Mouse (Mus musculus): Measurements from ENCODE around the gene Arhgef7. TPM values are rescaled to one million over a fixed set of nuclear protein-coding genes. Genes with fewer than 3 reads are reported as not detected.

Arhgef7 gene
- total RNA-seq, 4 experiments from 2014 or later, result 26.8 to 33.1 (median 29.5) TPM

DNA sequence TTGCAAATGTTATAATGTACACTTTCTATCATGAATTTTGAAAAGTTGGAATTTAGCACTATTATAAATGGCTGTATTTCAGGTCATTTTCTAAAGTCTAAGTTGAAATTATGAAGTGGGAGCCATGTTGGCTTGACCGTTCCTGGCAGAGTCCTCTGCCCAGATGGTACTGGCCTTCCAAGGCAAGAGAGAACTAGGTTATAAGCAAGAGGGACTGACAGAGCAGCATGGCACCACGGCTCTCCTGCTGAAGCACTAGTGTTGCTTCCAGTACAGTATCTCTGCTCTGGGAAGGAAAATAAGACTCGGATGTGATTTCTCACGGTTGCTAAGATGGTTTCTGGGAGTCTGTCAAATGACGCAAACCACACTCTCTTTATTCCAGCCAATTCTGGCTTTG is 34.5 kb downstream of the Arhgef7 start:
- no peak for DNase-seq (ENCODE audit: low spot score in 2 of 2)

DNA sequence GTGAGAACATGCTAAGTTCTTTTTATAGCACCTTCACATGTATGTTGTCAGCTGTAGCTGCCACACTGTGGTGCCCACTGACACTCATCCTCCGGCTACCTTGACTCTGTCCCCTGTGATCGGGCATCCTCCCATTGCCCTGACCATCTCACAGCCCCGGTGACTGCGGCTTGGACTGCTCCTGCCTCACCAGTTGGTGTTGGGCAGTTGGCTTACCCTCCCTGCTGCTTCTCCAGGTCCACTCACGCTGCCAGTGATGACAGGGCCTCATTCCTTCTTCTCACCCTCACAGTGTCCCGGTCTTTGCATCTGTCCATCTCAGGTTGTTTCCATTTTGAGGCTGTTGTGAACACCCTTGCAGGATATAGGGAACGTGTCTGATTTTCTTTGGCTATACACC is 35.3 kb downstream of the Arhgef7 start:
- no peak for DNase-seq (ENCODE audit: low spot score in 2 of 2)

DNA sequence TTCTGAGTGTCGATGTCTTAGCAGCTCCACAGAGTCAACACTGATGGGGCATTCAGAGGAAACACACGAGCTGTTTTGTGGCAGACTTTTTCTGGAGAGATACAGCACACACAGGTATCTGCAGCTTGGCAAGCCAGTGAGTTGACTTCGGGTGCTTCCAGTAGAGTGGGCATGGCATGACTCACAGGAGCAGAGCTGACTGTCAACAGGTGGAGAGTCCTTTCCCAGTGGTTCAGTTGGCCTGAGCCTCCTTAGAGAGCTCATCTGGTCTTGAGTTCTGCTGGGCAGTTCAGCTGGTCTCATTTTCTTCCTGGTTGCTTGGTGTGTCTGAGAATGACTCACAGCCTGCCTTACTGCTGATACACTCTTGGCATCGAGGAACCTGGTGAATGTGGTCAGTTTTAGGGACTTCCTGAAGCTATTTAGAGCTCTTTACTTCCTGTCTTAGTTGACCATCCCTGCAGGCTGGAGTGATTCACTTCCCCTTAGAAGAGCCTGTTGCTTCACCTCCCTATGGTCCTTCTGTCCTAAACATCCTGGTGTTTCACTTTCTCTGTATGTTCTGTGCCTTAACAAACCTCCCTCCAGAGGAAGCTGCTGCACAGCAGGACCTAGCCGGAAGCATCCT is 39.8 kb downstream of the Arhgef7 start:
- no peak for DNase-seq (ENCODE audit: low spot score in 2 of 2)

DNA sequence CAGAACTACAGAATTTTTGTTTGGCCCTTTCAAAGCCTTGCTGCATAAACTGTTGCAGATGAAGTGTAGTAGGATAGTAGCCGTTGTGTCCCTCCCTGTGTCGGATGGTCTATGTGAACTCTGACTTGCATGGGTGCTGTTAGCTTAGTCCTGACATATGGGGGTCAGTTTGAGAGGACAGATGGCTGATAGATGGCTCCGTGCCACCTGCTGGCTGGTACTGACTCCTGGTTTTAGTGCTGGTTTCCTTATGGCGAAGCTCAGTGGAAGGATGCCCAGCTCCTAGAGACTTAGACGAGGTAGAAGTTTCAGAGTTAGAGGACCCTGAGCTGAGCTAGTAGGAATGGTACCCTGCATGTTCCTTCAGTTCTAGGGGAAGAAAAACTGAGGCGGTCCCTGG is 42.5 kb downstream of the Arhgef7 start:
- no peak for DNase-seq (ENCODE audit: low spot score in 2 of 2)

DNA sequence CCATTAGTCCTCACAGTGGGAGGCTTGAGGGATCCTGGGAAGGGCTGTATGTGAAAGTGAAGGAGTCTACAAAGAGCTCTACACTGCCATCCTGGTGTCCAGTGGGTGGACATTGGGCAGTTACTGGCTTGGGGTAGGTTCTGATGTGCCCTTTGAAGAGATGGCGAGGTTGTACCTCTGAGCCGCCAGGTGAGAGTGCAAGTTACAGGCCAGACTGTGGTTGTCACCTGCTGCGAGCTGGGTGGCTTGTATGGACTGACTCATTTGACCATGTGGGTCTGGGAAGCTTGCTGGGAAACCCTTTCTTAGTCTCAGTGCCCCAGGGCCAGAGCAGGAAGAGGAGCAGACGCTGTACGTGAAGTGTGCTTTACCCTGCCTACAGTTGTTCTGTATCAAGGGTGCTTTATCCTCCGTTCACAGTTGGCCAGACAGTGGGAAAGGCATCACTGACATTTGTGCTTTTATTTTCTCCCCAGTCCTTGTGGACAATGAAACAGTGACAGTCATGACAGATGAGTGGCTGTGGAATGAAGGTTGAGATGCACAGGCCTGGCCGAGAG is 43.1 kb downstream of the Arhgef7 start:
- no peak for DNase-seq (ENCODE audit: low spot score in 2 of 2)

DNA sequence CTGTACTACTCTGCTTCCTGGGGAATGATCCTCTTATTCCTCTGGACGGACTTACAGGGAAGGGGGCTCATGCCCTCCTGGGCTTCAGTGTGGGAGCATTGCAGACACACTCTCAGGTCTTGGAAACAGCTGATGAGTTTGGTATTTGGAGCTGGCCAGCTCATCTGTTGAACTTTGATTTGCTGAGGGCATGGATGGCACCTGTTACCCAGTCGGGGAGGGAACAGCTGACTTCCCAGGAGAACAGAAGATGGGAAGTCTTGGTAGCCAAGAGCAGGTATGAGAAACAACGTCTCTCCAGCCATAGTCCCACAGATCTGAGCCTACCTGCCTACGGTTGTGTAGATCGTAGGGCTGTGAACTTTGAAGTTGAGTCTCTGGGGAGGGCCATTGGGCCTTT is 44.1 kb downstream of the Arhgef7 start:
- no peak for DNase-seq (ENCODE audit: low spot score in 2 of 2)

DNA sequence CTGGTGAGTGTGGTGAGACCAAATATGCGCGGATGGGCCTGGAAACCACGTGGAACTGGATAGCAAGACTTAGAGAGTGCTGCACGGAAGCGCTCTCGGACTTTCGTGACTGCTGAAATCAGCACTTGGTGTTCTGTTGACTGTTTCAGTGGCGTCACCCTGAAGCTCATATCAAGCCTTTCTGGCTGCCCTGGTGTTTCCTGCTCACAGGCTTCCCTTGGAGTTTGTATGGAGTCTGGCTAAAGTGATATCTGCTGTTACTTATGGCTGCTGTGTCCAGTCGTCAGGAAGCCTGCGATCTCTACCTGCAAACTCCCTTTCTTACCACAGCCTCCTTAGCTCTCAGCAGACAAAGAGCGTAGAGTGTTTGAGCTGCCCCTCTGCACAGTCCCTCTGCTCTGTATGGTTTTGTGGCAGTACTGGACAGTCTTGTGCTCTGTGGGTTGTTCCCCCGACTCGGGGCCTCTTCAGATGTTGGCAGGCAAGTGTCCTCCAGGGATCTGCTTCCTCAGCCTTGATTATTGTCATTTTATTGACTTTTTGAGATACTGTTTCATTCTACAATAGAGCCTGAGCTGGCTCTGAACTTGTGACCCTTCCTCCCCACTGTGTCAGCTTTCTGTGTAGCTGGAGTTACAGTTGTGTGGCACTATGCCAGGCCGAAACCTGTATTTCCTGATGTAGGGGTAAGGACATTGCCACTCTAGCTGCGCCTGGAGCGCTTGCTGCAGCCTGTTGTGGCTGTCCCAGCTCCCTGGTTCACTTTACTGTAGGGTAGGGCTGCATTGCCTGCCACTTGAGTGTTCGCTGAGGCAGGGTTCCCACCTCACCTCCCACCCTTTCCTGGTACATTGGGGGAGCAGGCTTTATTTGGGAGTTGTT is 46.9 kb downstream of the Arhgef7 start:
- DNase-seq (ENCODE audit: low spot score in 2 of 2), result no peak

DNA sequence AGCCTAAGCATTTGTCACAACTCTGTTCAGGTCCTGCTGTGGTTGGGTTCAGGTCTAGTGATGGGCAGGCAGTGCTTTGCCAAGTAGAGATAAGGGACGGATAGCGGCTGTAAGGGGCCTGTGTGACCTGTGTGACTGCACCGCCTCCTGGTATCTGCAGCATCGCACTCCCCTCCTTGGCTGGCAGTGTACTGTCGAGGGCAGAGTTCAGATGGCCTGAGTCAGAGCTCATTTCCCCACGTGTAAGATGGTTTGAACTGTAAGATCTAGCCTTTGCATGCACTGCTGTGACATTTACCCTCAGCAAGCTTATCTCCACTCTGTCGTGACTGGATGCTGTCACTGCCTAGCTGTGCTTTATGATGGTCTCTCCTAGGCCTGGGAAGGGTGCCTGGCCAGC is 48.4 kb downstream of the Arhgef7 start:
- no peak for DNase-seq (ENCODE audit: low spot score in 2 of 2)

DNA sequence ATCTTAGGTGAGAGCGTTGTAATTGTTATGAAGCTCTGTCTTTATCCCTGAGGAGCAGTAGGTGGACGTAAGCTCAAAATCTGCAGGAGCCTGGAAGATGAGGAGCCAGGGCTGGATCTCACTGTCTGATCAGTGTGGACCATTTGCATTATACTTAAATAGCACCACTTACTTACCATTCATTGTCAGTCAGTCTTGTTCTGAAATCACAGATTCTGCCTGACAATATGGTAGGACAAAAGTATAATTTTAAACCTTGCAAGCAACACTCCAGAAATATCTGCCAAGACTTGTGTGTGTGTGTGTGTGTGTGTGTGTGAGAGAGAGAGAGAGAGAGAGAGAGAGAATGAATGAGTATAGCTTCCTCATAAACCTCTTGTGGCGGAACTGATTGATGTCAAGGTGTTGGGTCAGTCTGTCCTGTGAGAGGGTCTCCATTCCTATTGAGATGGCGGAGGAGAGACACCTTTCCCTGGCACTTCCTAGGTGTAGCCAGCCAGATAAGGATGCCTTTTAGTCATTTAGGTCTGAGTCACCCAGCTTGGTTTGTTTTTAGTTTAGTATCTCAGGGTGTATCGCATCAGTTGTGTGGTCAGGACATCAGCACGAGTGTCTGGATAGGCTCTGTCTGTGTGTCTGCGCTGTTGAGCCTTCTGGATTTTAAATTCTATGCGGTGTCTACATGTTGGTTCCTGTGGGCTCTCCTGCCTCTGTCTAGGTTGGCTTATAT is 49.1 kb downstream of the Arhgef7 start:
- no peak for DNase-seq (ENCODE audit: low spot score in 2 of 2)

DNA sequence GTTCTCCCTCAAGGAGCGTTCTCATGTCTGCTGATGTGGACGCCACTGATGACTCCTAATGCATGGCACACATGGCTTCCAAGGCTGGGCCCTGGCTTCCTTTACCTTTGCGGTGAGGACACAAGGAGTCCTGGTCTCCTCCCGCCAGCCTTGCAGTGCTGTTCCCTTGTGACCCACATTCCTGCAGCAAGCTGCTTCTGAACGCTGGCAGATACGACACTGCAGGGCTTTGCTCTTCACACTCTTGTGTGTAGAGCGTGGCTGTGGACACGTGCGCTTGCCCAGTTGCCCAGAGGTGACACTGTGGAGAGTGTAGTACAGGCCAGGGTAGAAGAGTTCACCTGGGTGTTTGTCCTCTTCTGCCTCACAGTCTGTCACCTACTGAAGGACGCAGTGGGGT is 49.7 kb downstream of the Arhgef7 start:
- DNase-seq (ENCODE audit: low spot score in 2 of 2), result no peak

DNA sequence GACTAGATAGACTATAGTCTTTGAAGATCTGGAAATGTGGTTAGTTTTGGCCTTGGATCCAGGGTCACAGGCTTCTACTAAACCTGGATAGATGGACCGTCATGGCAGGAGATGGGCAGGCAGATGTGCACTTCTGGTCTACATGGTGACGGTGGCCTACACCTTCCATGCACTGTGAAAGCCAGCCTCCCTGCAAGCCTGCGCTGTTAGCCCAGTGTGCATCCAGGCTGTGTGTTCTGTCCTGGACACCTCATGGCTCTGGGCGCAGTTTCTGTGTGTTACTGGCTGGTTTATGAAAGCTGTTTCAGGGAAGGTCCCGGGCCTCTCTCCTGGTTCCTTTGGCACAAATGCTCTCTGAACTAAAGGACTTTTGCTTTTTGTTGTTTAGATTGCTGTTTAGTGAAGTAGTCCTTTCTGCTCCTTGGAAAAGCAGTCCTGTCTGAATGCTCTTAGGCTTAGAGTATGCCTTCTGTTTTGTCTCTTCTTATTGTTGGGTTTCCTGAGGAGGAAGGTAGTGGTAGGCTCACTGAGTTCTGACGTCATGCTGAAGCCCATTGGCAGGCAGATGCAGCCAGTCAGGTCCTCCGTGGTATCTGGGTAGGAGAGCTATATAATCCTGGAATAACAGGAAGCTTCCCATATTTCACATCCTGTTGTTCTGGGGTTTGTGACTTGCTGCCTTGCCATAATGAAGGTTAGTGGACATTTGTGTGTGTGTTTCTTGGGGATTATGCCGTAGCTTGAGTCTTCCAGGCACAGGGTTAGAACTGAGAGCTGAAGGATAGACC is 51.3 kb downstream of the Arhgef7 start:
- no peak for DNase-seq (ENCODE audit: low spot score in 2 of 2)

DNA sequence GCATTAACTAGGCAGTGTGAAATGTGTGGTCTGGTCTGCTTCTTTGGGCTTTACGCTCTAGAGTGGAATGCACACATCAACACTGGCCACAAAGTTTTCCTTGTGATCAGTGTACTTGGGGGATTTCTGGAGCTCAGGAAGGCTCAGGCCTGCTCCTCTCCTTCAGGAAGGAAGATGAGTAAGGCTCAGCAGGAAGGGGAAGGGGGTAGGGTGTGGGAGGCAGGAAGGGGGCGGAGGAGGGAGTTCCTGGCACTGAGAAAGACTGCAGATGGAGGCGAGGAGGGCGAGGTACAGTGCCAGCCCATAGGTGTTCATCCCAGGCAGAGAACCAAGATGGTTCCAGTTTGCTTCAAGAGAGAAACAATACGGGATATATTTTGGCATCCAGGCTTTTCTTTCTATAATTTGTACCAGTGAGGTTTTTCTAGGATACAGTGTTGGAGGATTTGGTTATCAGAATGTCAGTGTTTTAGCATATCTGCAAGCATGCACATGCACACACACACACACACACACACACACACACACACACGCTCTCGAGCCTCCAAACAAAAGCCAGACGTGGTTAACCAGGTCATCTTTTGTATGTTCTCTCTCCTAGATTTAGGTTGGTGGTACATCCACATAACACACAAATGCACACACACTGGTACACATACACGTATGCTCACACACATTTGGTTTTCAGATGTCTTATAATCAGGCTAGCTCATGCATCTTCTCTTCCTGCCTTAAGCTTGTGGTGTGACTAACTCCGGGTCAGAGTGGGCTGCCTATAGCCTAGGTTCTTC is 52.5 kb downstream of the Arhgef7 start:
- DNase-seq (ENCODE audit: low spot score in 2 of 2), result no peak

DNA sequence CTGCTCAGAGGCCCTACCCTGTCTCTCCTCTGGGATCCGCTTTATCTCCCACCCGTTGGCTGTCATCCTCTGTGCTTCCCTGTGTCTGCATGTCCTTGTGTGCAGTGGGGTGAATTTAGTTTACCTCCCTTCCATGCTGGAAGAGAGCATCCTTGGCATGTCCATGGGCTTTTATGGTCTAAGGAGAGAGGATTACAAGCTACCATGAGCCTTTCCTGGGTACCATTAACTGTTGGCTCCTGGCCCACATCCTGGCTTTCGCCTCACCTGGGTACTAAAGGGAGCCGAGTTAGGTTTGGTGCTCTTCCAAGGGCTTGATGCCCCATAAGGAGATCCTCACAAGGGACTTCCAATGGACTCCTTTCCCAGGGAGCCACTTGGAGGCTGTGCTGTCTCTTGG is 53.1 kb downstream of the Arhgef7 start:
- DNase-seq (ENCODE audit: low spot score in 2 of 2), result no peak

DNA sequence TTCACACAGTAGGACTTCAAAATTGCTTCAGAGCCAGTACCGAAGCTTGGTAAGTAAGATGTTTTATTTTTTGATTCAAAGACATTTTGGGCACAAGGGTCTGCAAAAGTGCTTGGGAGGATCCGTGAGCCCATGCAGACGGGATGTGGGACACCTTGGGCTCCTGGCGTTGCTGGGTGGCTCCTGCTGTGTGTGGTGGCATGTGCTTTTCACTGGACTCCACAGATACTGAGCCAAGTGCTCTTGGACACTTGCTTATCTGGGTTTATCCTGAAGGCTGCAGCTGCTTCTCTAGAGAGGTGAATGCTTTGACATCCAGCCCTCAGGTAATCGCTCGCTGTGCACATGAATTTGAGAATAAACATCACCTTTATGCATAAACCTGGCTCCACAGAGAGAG is 55.1 kb downstream of the Arhgef7 start:
- DNase-seq (ENCODE audit: low spot score in 2 of 2), result no peak

DNA sequence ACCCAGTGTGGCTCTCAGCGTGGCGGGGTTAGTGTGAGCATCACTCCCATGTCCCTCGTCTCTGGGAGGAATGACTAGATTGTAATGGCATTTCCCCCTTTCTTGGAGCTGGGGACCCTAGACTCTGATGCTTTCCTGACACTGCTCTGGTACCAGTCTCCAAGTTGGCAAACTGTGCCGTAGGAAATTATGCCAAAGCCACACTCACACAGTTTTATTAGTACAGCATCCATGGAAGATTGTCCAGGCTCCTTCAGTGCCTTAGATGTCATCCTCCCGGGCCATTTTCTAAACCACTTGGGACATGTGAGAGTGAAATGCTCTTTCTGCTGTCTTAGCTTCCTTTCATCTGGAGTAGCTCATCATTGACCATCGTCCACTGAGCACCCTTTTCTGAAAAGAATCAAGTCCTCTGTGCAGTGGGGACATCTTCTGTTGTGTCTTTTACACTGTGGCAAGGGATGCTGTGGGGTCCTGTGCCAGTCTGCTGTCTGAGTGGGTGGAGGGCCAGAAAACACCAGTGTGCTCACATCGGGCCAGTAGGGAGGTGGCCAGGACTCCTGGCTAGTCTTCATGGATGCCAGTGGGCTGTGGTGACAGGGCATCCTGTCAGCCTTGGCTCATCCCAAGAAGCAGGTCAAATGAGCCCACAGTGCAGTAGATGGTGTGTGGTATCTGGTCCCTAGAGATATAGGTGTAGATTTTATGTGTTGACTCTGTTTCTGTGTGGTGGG is 56.5 kb downstream of the Arhgef7 start:
- no peak for DNase-seq (ENCODE audit: low spot score in 2 of 2)

DNA sequence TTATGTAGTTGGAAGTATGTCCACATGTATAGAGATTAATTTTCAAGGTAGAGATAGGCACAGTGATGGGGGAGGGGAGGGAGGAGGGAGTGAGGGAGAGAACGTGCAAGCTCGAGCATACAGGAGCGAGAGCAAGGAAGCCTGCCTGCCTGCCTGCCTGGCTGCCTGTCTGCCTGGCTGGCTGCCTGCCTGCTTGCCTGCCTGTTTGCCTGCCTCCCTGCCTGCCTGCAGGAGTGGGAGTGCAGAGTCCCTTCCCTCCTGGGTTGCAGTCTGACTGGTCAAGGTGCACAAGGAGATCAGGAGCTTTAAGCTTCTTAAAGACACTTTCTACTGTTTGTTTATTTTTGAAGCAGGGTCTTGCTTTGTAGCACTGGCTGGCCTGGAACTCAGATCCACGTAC is 57.6 kb downstream of the Arhgef7 start:
- no peak for DNase-seq (ENCODE audit: low spot score in 2 of 2)

DNA sequence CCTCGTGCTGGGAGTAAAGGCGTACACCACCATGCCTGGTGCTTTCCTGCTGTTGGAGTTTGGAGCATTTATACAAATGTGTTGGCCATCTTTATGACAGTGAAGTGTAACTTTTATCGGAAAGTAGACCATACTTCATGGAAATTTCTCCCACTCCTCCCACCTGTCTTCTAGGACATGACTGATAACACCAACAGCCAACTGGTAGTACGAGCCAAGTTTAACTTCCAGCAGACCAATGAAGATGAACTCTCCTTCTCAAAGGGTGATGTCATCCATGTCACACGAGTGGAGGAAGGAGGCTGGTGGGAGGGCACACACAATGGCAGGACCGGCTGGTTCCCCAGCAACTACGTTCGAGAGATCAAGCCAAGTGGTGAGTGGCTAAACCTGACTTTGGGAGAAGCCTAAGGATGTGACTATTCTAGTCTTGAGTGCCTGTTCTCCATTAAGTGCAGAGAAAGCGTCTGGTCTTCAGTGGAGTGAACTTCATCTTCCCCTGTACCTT is 58.1 kb downstream of the Arhgef7 start:
- DNase-seq (ENCODE audit: low spot score in 2 of 2), result no peak

DNA sequence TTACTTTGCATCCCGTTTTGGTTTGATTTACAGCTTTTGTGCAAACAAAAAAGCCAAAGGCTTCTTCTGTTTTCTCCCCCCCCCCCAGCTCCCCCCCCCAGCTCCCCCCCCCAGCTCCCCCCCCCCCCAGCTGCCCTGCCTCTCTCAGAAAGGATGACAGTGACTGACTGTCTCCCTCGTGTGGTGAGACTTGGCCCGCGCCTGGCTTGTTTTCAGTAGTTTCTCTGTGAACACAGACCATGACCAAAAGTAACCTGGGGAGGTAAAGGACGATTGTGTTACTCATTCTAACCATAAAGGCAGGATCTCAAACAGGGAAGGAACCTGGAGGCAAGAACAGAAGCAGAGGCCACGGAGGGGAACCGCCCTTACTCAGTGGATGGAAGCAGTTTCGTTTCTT is 60.7 kb downstream of the Arhgef7 start:
- DNase-seq (ENCODE audit: low spot score in 2 of 2), result peak; percentile 27 to 29

DNA sequence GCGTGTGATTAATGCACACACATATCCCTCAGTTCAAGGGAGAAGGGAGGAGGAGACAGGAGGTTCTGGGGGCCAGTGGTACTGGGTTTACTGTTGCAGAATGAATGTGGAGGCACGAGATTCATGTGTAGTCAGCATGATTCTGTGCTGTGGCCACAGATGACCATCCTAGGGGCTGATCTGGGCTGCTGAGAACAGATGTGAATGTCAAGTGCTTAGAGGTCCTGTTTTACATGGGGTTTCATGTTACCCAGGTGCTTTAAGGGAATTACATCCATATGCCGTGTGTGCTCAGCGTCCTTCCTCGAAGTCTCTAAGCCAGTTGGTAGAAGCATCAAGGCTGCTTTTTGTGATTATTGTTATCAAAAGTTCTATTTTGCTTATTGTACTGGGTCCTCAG is 61.6 kb downstream of the Arhgef7 start:
- no peak for DNase-seq (ENCODE audit: low spot score in 2 of 2)

DNA sequence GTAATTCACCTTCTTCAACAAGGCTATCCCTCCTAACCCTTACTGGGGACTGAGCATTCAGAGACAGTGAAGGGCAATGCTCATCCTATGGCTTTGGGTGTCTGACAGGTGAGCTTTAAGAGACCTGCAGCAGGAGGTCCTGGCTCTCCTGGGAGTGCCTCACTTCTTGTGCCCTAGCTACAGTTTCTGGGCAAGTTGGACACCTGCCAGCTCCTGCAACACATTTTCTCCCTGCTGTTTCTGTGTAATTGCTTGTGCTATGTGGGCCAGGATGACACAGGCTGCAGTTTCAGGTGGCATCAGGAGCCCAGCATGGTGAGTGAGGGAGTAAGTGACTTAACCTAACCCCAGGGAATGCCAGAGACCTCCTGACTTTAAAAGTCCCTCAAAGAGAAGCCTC is 67.4 kb downstream of the Arhgef7 start:
- no peak for DNase-seq (ENCODE audit: low spot score in 2 of 2)

All from gastrocnemius, adult 8-10 months (tissue).